Mouse (Mus musculus) forebrain, embryonic 14.5 days (tissue): ENCODE results near the gene Btbd9. TPM values are rescaled to one million over a fixed set of nuclear protein-coding genes. Genes with fewer than 3 reads are reported as not detected.

Experiments
- ATAC-seq: fragments of 200-750 bp; cut with Nextera tagmentation; 2 replicates; pipeline ENCODE4 v1.8.0; 2017; ENCODE audit warnings: mild to moderate bottlenecking, moderate library complexity
- DNase-seq: peaks from one replicate; pipeline ENCODE4 v3.0.0-alpha.2; 2015; ENCODE audit warnings: low spot score
- H3K27ac ChIP-seq: fragments of 300-500 bp; sonication (generic); 2 replicates; pipeline ENCODE4 v1.5.1; 2014; ENCODE audit warnings: low read depth, mild to moderate bottlenecking, control low read depth, low read length, moderate library complexity
- H3K27me3 ChIP-seq: fragments of 300-500 bp; sonication (generic); replicated peaks from 2 replicates; pipeline ENCODE4 v1.6.1; 2014; ENCODE audit warnings: low read length, control low read depth, mixed read lengths; ENCODE audit not compliant: control insufficient read depth, insufficient read depth
- H3K36me3 ChIP-seq: fragments of 300-500 bp; sonication (generic); 2 replicates; pipeline ENCODE4 v1.6.1; 2014; ENCODE audit warnings: low read length, control low read depth; ENCODE audit not compliant: control insufficient read depth, insufficient read depth
- H3K4me1 ChIP-seq: fragments of 300-500 bp; sonication (generic); 2 replicates; pipeline ENCODE4 v1.6.1; 2014; ENCODE audit warnings: antibody characterized with exemption, low read length, control low read depth; ENCODE audit not compliant: control insufficient read depth, insufficient read depth
- H3K4me2 ChIP-seq: fragments of 300-500 bp; sonication (generic); 2 replicates; pipeline ENCODE4 v1.6.1; 2014; ENCODE audit warnings: mild to moderate bottlenecking, control low read depth, low read length
- H3K4me3 ChIP-seq: fragments of 300-500 bp; sonication (generic); 2 replicates; pipeline ENCODE4 v1.5.1; 2014; ENCODE audit warnings: low read depth, low read length, control low read depth
- H3K9ac ChIP-seq: fragments of 300-500 bp; sonication (generic); 2 replicates; pipeline ENCODE4 v1.6.1; 2014; ENCODE audit warnings: mild to moderate bottlenecking, low read length, control low read depth, moderate library complexity
- H3K9me3 ChIP-seq: fragments of 300-500 bp; sonication (generic); replicated peaks from 2 replicates; pipeline ENCODE4 v1.6.1; 2016; ENCODE audit warnings: low read length, control low read depth, mixed read lengths; ENCODE audit not compliant: control insufficient read depth
- WGBS: fragments of 180-500 bp; shearing (Covaris S2); extraction: QIAGEN DNeasy Blood & Tissue Kit; methylation state at CpG from one replicate; pipeline ENCODE4 v1.1.7; 2014; 5-methylcytosine and 5-hydroxymethylcytosine counted together
- polyA plus RNA-seq: library from polyadenylated mRNA; unstranded; fragments of >200 nt; fragmentation: Nextera tagmentation; extraction: Ambion mirVana; gene quantifications from 2 replicates; pipeline ENCODE4 v1.2.1, GENCODE M21; 2014

Gene Btbd9
- polyA plus RNA-seq, 1 experiment from 2014 or later = 73.7 TPM

DNA sequence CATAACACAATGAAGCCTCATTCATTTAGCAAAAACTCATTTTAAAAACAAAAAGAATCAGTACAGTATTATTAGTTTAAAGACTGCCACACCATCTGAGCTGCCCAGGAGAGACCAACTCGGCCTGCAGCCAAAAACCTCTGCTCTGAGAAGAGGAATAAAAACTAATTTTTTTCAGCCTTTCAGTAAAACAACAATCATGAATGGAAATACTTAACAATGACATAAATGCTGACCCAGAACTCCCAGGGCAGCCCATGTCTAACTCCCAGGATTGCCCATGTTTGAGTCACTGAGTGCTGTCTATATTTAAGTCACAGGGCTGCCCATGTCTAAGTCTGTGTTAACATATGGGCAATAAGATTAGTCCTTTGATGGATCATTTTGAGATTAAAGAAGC, 155.0 kb downstream of the Btbd9 start:
- no peaks in the 10 kb centered on the region for H3K9me3 ChIP-seq
- peaks cover 8% of the 10 kb centered on the region for H3K4me1 ChIP-seq
- WGBS = 76% methylated on average over 1 of the region's 1 CpGs
- H3K4me3 ChIP-seq = no peak overlapping the region
- H3K4me2 ChIP-seq = no peak overlapping the region
- no peak overlapping the region for H3K27ac ChIP-seq
- no peak overlapping the region for H3K9ac ChIP-seq
- H3K36me3 ChIP-seq = no peaks in the 10 kb centered on the region
- no peaks in the 10 kb centered on the region for H3K27me3 ChIP-seq
- DNase-seq = no peak
- ATAC-seq = no peak

DNA sequence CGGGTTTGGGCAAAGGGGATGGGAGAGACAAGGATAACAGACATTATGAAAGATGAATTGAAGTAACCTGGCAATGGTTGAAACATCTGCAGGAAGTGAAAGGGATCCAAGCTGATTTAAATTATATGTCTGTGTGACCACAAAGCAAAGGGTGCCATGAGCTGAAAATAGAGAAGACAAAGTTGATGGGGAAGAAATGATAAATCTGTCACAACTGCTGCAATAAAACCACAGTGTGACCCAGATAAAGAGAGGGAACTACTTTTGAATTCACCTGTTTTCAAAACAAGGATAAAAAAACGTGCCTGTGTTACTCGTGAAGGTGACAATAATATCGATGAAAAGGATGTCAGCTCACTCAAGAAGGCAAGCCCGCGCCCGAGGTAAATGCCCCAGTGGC, 156.8 kb downstream of the Btbd9 start:
- DNase-seq (no peak), ATAC-seq (no peak)
- H3K27ac ChIP-seq = no peak overlapping the region; the same call in 1 of the 2 replicates
- H3K9me3 ChIP-seq = no peaks in the 10 kb centered on the region
- no peaks in the 10 kb centered on the region for H3K36me3 ChIP-seq
- peaks cover 8% of the 10 kb centered on the region for H3K4me1 ChIP-seq
- H3K27me3 ChIP-seq = no peaks in the 10 kb centered on the region
- WGBS = 76% methylated on average over 7 of the region's 7 CpGs
- no peak overlapping the region for H3K9ac ChIP-seq
- H3K4me3 ChIP-seq = no peak overlapping the region
- H3K4me2 ChIP-seq = no peak overlapping the region

DNA sequence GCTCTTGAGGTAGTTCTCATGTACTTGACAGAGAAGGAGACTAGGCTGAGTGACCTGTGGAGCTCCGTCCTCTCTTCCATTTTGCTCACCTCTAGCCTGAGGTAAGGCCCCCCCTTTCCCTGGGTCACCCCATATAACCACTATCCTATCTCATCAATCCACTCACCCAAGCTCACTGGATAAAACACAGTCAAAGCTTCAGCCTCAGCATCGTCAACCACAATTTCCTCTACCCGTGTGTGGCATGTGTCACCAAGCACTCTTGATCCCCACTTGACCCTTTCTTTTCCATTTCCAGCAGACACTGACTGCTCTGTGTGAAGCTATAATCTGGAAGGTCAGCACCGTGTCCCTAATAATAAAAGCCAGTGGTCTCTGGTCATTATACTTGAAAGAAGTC, 157.8 kb downstream of the Btbd9 start:
- H3K27me3 ChIP-seq = no peaks in the 10 kb centered on the region
- no peak overlapping the region for H3K9ac ChIP-seq
- no peak overlapping the region for H3K4me2 ChIP-seq
- peaks cover 8% of the 10 kb centered on the region for H3K4me1 ChIP-seq
- no peak overlapping the region for H3K4me3 ChIP-seq
- ATAC-seq = no peak
- H3K27ac ChIP-seq = no peak overlapping the region
- 75% methylated on average over 4 of the region's 4 CpGs for WGBS
- H3K9me3 ChIP-seq = no peaks in the 10 kb centered on the region
- no peaks in the 10 kb centered on the region for H3K36me3 ChIP-seq
- no peak for DNase-seq

DNA sequence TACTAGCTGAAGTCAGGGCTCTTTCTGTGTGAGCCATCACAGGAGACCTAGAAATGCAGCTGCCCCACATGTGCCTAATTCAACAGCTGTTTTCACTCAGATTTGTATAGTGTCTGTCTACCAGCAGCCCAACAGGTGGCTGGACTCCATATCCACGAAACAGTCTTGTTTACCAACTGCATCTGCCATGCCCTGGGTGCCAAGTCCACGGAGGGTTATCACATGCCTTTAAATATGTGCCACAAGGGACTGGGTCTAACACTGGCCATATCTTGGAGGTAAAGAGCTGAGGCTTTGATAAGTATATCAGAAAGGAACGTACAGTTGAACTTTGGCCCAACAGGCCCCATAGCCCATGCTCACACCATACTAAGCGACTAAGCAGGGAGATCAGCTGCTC, 159.2 kb downstream of the Btbd9 start:
- Histone ChIP-seq H3K36me3 (no peaks in the 10 kb centered on the region), H3K9ac (no peak overlapping the region), H3K27ac (no peak overlapping the region), H3K4me1 (peaks cover 8% of the 10 kb centered on the region), H3K27me3 (no peaks in the 10 kb centered on the region), H3K9me3 (no peaks in the 10 kb centered on the region), H3K4me3 (no peak overlapping the region), H3K4me2 (no peak overlapping the region)
- WGBS = 90% methylated on average over 4 of the region's 4 CpGs
- no peak for ATAC-seq
- DNase-seq = no peak

DNA sequence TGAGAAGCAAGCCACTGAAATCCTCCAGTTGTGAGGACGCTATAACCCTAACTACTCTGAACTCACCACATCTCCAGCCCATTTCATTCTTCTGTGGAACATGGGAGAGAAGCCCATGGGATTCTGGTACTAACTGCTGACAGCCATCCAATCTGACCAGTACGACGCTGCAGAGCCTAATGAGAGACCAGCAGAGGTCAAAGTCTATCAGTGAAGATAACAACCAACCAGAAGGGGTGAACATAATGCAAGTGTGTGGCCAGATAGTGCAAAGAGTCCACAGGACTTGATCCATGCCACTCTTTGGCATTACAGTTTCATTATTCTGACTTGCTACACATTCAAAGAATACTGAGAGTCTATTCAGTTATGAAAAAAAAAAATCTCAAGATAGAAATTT, 160.6 kb downstream of the Btbd9 start:
- Histone ChIP-seq H3K9me3 (no peaks in the 10 kb centered on the region), H3K4me3 (no peak overlapping the region), H3K27ac (no peak overlapping the region), H3K27me3 (no peaks in the 10 kb centered on the region), H3K9ac (no peak overlapping the region), H3K36me3 (no peaks in the 10 kb centered on the region), H3K4me1 (peaks cover 8% of the 10 kb centered on the region), H3K4me2 (no peak overlapping the region)
- WGBS = 94% methylated on average over 3 of the region's 3 CpGs
- DNase-seq (no peak), ATAC-seq (no peak)

DNA sequence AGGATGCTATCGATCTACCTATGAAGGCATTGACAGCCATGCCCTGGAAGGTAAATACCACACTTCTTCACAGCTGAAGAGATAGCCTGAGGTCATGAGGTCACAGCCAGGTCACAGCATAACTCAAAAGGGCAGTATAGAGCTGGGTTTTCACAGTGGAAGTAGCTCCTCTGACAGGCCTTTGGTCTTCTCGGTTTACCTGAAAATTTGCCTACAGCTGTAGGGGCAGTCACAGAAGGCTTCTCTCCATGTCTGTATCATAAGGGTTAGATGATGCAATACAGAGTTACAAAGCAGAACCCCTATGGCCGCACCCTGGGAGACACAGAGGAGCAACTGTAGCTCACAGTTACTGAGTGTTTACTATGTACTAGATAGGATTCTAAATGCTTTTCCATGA, 163.3 kb downstream of the Btbd9 start:
- Histone ChIP-seq H3K27me3 (no peaks in the 10 kb centered on the region), H3K9me3 (no peaks in the 10 kb centered on the region), H3K4me2 (no peak overlapping the region), H3K27ac (no peak overlapping the region), H3K4me3 (no peak overlapping the region), H3K36me3 (no peaks in the 10 kb centered on the region), H3K4me1 (no peaks in the 10 kb centered on the region), H3K9ac (no peak overlapping the region)
- ATAC-seq (no peak), DNase-seq (no peak)
- WGBS = 94% methylated on average over 3 of the region's 3 CpGs

DNA sequence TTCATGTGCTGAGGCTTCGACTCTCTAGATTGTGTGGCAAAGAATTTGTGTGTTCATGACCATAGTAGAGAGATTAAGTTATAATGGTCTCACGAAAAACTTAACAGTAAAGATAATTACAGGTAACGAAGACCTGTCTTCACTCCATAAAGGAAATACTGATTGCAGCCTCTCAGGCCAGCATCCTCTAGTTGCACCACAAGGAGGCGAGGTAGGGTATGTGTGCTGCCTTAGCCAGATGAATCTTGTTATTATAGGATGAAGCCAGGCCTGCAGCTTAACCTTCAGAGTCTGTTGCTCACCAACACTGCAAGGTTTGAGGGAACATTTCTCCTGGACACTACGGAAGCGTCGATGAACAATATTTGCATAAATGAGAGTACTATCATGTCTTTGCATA, 170.3 kb downstream of the Btbd9 start:
- DNase-seq (no peak), ATAC-seq (no peak)
- no peak overlapping the region for H3K27ac ChIP-seq
- no peak overlapping the region for H3K4me3 ChIP-seq
- WGBS = 93% methylated on average over 7 of the region's 7 CpGs
- H3K4me1 ChIP-seq = no peaks in the 10 kb centered on the region
- no peak overlapping the region for H3K4me2 ChIP-seq
- no peaks in the 10 kb centered on the region for H3K27me3 ChIP-seq
- H3K9ac ChIP-seq = no peak overlapping the region
- H3K9me3 ChIP-seq = no peaks in the 10 kb centered on the region
- H3K36me3 ChIP-seq = no peaks in the 10 kb centered on the region

DNA sequence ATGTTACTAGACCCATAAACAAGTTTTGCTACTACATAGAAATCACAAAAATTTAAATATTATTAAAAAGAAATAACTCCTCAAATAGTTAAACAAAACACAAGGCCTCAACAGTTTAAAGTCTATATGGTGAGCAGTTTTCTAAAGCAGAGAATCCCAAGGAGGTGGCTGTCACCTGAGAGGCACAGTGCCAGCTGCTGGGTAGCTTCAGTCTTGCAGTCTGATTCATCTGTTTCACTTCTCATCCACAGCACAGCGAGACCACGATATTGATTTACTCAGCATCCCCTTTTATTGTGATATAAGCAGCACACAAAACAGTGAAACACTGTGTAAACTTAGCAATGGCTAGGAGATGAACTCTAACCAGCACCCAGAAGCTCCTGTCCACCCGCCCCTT, 173.4 kb downstream of the Btbd9 start:
- Histone ChIP-seq H3K9me3 (no peaks in the 10 kb centered on the region), H3K27me3 (no peaks in the 10 kb centered on the region), H3K4me2 (no peak overlapping the region), H3K4me3 (no peak overlapping the region), H3K9ac (no peak overlapping the region), H3K4me1 (no peaks in the 10 kb centered on the region), H3K36me3 (no peaks in the 10 kb centered on the region), H3K27ac (no peak overlapping the region)
- ATAC-seq (no peak), DNase-seq (no peak)
- WGBS = 92% methylated on average over 3 of the region's 3 CpGs

DNA sequence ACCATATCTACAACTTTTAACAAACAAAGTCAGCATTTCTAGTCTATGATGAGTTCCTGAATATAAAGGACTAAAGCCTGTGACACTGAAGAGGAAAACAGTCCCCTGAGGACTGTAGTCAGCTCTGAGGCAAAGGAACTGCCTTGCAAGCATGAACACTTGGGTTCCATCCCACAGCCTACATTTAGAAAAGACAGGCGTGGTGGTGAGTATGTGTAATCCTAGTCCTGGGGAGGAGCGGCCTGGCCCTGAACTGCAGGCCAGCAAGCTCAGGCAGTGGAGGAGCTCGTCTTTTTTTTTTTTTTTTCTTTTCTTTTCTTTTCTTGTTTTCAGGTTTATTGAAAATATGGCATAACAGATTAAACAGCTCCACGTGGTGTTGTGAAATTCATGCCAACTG, 181.0 kb downstream of the Btbd9 start:
- Histone ChIP-seq H3K9ac (no peak overlapping the region), H3K27me3 (no peaks in the 10 kb centered on the region), H3K4me1 (no peaks in the 10 kb centered on the region; the same call in 1 of the 2 replicates), H3K36me3 (no peaks in the 10 kb centered on the region), H3K4me2 (no peak overlapping the region), H3K27ac (no peak overlapping the region), H3K4me3 (no peak overlapping the region), H3K9me3 (no peaks in the 10 kb centered on the region)
- WGBS = 89% methylated on average over 4 of the region's 4 CpGs
- no peak for ATAC-seq
- DNase-seq = no peak

DNA sequence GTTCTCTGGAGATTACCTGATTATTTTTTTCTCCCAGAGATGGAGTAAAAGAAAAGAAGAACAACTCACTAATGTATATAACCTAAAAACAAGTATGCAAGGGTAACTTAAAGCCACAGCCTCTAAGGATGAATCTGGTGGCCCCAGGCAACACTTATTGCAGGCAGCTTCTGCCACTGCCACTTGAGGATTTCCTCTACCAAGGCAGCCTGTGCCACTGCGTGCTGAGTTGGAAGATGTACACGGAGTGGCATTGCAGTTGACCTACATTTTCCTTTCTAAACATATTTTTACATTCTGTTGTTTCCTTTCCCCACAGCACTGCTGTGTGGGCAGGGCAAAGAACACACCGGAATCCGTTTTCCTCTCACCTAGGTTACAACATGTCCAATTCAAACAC, 184.3 kb downstream of the Btbd9 start:
- no peak for DNase-seq
- 88% methylated on average over 4 of the region's 4 CpGs for WGBS
- H3K27me3 ChIP-seq = no peaks in the 10 kb centered on the region

More for the DNA sequence above, 184.3 kb downstream of the Btbd9 start:
- no peaks in the 10 kb centered on the region for H3K36me3 ChIP-seq
- peaks cover 7% of the 10 kb centered on the region for H3K4me1 ChIP-seq
- no peak overlapping the region for H3K9ac ChIP-seq
- no peaks in the 10 kb centered on the region for H3K9me3 ChIP-seq
- H3K4me2 ChIP-seq = no peak overlapping the region
- no peak overlapping the region for H3K4me3 ChIP-seq
- ATAC-seq = no peak
- no peak overlapping the region for H3K27ac ChIP-seq
